Mouse (Mus musculus): ENCODE data around the gene Gm17349.

GRCm38 (mm10) chr15:99727525-99727924 lies 22.2 kb upstream of the Gm17349 start:
- TF ChIP-seq POLR2AphosphoS5 (IDR thresholded peaks at IDR 0.05; ENCODE audit: insufficient replicate concordance, low read depth, low read length) (no peak), CTCF (IDR thresholded peaks at IDR 0.05; ENCODE audit: low read depth, low read length) (no peak), TAL1 (conservative IDR thresholded peaks at IDR 0.05; ENCODE audit: low read depth, low read length) (no peak)
